Mouse (Mus musculus) embryonic fibroblast, embryonic 13.5 days (primary cell): Measurements from ENCODE around the gene Gorasp1. TPM values are rescaled to one million over a fixed set of nuclear protein-coding genes. Genes with fewer than 3 reads are reported as not detected.

Experiments used
- H3K27ac ChIP-seq: 2 replicates; pipeline ENCODE4 v1.5.1; 2012; ENCODE audit warnings: low read length, control low read depth, inconsistent platforms; ENCODE audit not compliant: insufficient read depth
- H3K4me1 ChIP-seq: 2 replicates; pipeline ENCODE4 v1.6.1; 2011; ENCODE audit warnings: low read length; ENCODE audit not compliant: control insufficient read depth, insufficient read depth
- H3K4me3 ChIP-seq: 2 replicates; pipeline ENCODE4 v1.5.1; 2011; ENCODE audit warnings: mild to moderate bottlenecking, control low read depth, low read length; ENCODE audit not compliant: insufficient read depth
- CTCF ChIP-seq: IDR thresholded peaks from 2 replicates; pipeline ENCODE4 v1.5.1; 2011; ENCODE audit warnings: mild to moderate bottlenecking, control low read depth, low read length, moderate library complexity, borderline replicate concordance; ENCODE audit not compliant: insufficient read depth
- POLR2A ChIP-seq: IDR thresholded peaks from 2 replicates; pipeline ENCODE4 v1.6.1; 2011; ENCODE audit warnings: low read depth, mild to moderate bottlenecking, control low read depth, low read length, moderate library complexity
- polyA plus RNA-seq: library from polyadenylated mRNA; stranded (reverse); fragments of >200 nt; gene quantifications from 2 replicates; pipeline ENCODE4 v1.2.4, GENCODE M21; 2011; ENCODE audit warnings: low read depth; ENCODE audit not compliant: missing spikeins, insufficient read length

Gene Gorasp1
- polyA plus RNA-seq, 1 experiment = 10.5 TPM

GRCm38 (mm10) chr9:119939646-119940045 is 2.3 kb upstream of the Gorasp1 start:
- H3K4me1 ChIP-seq = no peaks in the 10 kb centered on the region
- TF ChIP-seq POLR2A (no peak), CTCF (no peak)
- H3K4me3 ChIP-seq = no peak overlapping the region
- H3K27ac ChIP-seq = no peak overlapping the region

- H3K4me1 ChIP-seq = no peaks in the 10 kb centered on the region
- no peak overlapping the region for H3K4me3 ChIP-seq
- H3K27ac ChIP-seq = no peak overlapping the region
- TF ChIP-seq CTCF (no peak), POLR2A (no peak)
Measured at GRCm38 (mm10) chr9:119938496-119938895, 1.1 kb upstream of the Gorasp1 start.

- Histone ChIP-seq H3K27ac (no peak overlapping the region), H3K4me3 (no peak overlapping the region), H3K4me1 (no peaks in the 10 kb centered on the region)
- TF ChIP-seq CTCF (no peak), POLR2A (no peak)
Measured at GRCm38 (mm10) chr9:119933675-119934074, 3.7 kb downstream of the Gorasp1 start.

- H3K4me3 ChIP-seq = no peak overlapping the region
- no peak overlapping the region for H3K27ac ChIP-seq
- no peaks in the 10 kb centered on the region for H3K4me1 ChIP-seq
- TF ChIP-seq CTCF = no peak
- no peak for TF ChIP-seq POLR2A
Measured at GRCm38 (mm10) chr9:119932358-119932757, 5.0 kb downstream of the Gorasp1 start.

GRCm38 (mm10) chr9:119926497-119926896 is 10.9 kb downstream of the Gorasp1 start:
- no peak for TF ChIP-seq POLR2A
- no peak for TF ChIP-seq CTCF
- Histone ChIP-seq H3K4me3 (no peak overlapping the region), H3K4me1 (no peaks in the 10 kb centered on the region), H3K27ac (no peak overlapping the region)

- TF ChIP-seq CTCF = no peak
- no peak for TF ChIP-seq POLR2A
- H3K4me3 ChIP-seq = no peak overlapping the region
- H3K4me1 ChIP-seq = no peaks in the 10 kb centered on the region
- no peak overlapping the region for H3K27ac ChIP-seq
Measured at GRCm38 (mm10) chr9:119925729-119926128, 11.6 kb downstream of the Gorasp1 start.

GRCm38 (mm10) chr9:119925120-119925657 is 12.2 kb downstream of the Gorasp1 start:
- TF ChIP-seq CTCF (no peak), POLR2A (no peak)
- H3K27ac ChIP-seq = no peak overlapping the region
- H3K4me1 ChIP-seq = no peaks in the 10 kb centered on the region
- no peak overlapping the region for H3K4me3 ChIP-seq

- H3K4me1 ChIP-seq = no peaks in the 10 kb centered on the region
- H3K4me3 ChIP-seq = no peak overlapping the region
- TF ChIP-seq CTCF = no peak
- no peak for TF ChIP-seq POLR2A
- no peak overlapping the region for H3K27ac ChIP-seq
Measured at GRCm38 (mm10) chr9:119923462-119923861, 13.9 kb downstream of the Gorasp1 start.

- no peak overlapping the region for H3K27ac ChIP-seq
- H3K4me1 ChIP-seq = no peaks in the 10 kb centered on the region
- TF ChIP-seq CTCF (no peak), POLR2A (no peak)
- no peak overlapping the region for H3K4me3 ChIP-seq
Measured at GRCm38 (mm10) chr9:119919858-119920257, 17.5 kb downstream of the Gorasp1 start.

GRCm38 (mm10) chr9:119913087-119913838 is 24.1 kb downstream of the Gorasp1 start:
- no peaks in the 10 kb centered on the region for H3K4me1 ChIP-seq
- no peak overlapping the region for H3K4me3 ChIP-seq
- H3K27ac ChIP-seq = no peak overlapping the region
- no peak for TF ChIP-seq POLR2A
- no peak for TF ChIP-seq CTCF
